Mouse (Mus musculus): ENCODE data around the gene Evi5l. TPM values are rescaled to one million over a fixed set of nuclear protein-coding genes. Genes with fewer than 3 reads are reported as not detected.
"Not testable (repeated sequence)": the region's sequence is repeated elsewhere in the genome, so short reads cannot be mapped to it uniquely, and the experiment has no call there.

Evi5l gene
- polyA plus RNA-seq, 1 experiment from 2014 or later, result 10.3 TPM

GRCm38 (mm10) chr8:4252934-4253841 is 86.8 kb downstream of the Evi5l start, which contains the start of gene Snapc2:
TSS of gene Snapc2 (plus strand) at chr8:4253080.
- H3K4me3 ChIP-seq (ENCODE audit: low read depth, low read length), result peak within 1 kb of the TSS; percentile 89
- H3K4me2 ChIP-seq, result peak within 1 kb of the TSS; percentile 78
- H3K9me3 ChIP-seq (replicated peaks; ENCODE audit: control insufficient read depth, low read length), result no peaks in the 10 kb centered on the region
- peaks cover 3% of the 10 kb centered on the region; the same call in 1 of the 2 replicates for H3K27me3 ChIP-seq (ENCODE audit: control insufficient read depth, insufficient read depth, low read length)
- peak within 1 kb of the TSS; percentile 93 for H3K9ac ChIP-seq (ENCODE audit: low read depth, low read length)
- WGBS (ENCODE audit: insufficient replicate concordance), result under 1% methylated on average over 68 of the region's 69 CpGs
- peak; percentile 90 for ATAC-seq (replicated peaks; ENCODE audit: insufficient number of reproducible peaks, low FRiP score, low TSS enrichment)
- H3K27ac ChIP-seq (ENCODE audit: low read depth, low read length), result peak within 1 kb of the TSS; percentile 82
- H3K4me1 ChIP-seq (ENCODE audit: control insufficient read depth, insufficient read depth, low read length), result peaks cover 19% of the 10 kb centered on the region
- H3K36me3 ChIP-seq (ENCODE audit: control insufficient read depth, insufficient read depth, low read length), result peaks cover 6% of the 10 kb centered on the region; the same call in 1 of the 2 replicates

- H3K4me3 ChIP-seq (ENCODE audit: low read depth, low read length), result peak overlapping the region; percentile 89
- no peak for ATAC-seq (replicated peaks; ENCODE audit: insufficient number of reproducible peaks, low FRiP score, low TSS enrichment)
- peaks cover 21% of the 10 kb centered on the region for H3K4me1 ChIP-seq (ENCODE audit: control insufficient read depth, insufficient read depth, low read length)
- peak overlapping the region; percentile 93 for H3K9ac ChIP-seq (ENCODE audit: low read depth, low read length)
- peaks cover 6% of the 10 kb centered on the region; the same call in 1 of the 2 replicates for H3K36me3 ChIP-seq (ENCODE audit: control insufficient read depth, insufficient read depth, low read length)
- H3K4me2 ChIP-seq, result peak overlapping the region; percentile 78
- H3K27me3 ChIP-seq (ENCODE audit: control insufficient read depth, insufficient read depth, low read length), result peaks cover 3% of the 10 kb centered on the region; the same call in 1 of the 2 replicates
- 60% methylated on average over 6 of the region's 6 CpGs for WGBS (ENCODE audit: insufficient replicate concordance)
- H3K9me3 ChIP-seq (replicated peaks; ENCODE audit: control insufficient read depth, low read length), result no peaks in the 10 kb centered on the region
- H3K27ac ChIP-seq (ENCODE audit: low read depth, low read length), result no peak overlapping the region
Observed at GRCm38 (mm10) chr8:4254001-4254400, 87.6 kb downstream of the Evi5l start.

GRCm38 (mm10) chr8:4255471-4255870 is 89.1 kb downstream of the Evi5l start:
- H3K27ac ChIP-seq (ENCODE audit: low read depth, low read length); ATAC-seq (replicated peaks; ENCODE audit: insufficient number of reproducible peaks, low FRiP score, low TSS enrichment); H3K4me3 ChIP-seq (ENCODE audit: low read depth, low read length); H3K9me3 ChIP-seq (replicated peaks; ENCODE audit: control insufficient read depth, low read length); H3K36me3 ChIP-seq (ENCODE audit: control insufficient read depth, insufficient read depth, low read length); H3K9ac ChIP-seq (ENCODE audit: low read depth, low read length); H3K27me3 ChIP-seq (ENCODE audit: control insufficient read depth, insufficient read depth, low read length); H3K4me2 ChIP-seq: not testable (repeated sequence)
- WGBS (ENCODE audit: insufficient replicate concordance), result 85% methylated on average over 7 of the region's 7 CpGs
- peaks cover 18% of the 10 kb centered on the region for H3K4me1 ChIP-seq (ENCODE audit: control insufficient read depth, insufficient read depth, low read length)

- WGBS (ENCODE audit: insufficient replicate concordance), result 63% methylated on average over 4 of the region's 4 CpGs
- no peak for ATAC-seq (replicated peaks; ENCODE audit: insufficient number of reproducible peaks, low FRiP score, low TSS enrichment)
- H3K27ac ChIP-seq (ENCODE audit: low read depth, low read length), result no peak overlapping the region
- peaks cover 9% of the 10 kb centered on the region; the same call in 1 of the 2 replicates for H3K36me3 ChIP-seq (ENCODE audit: control insufficient read depth, insufficient read depth, low read length)
- H3K4me3 ChIP-seq (ENCODE audit: low read depth, low read length), result no peak overlapping the region
- no peak overlapping the region for H3K4me2 ChIP-seq
- no peak overlapping the region for H3K9ac ChIP-seq (ENCODE audit: low read depth, low read length)
- no peaks in the 10 kb centered on the region for H3K27me3 ChIP-seq (ENCODE audit: control insufficient read depth, insufficient read depth, low read length)
- H3K4me1 ChIP-seq (ENCODE audit: control insufficient read depth, insufficient read depth, low read length), result peaks cover 18% of the 10 kb centered on the region
- no peaks in the 10 kb centered on the region for H3K9me3 ChIP-seq (replicated peaks; ENCODE audit: control insufficient read depth, low read length)
Observed at GRCm38 (mm10) chr8:4256911-4257310, 90.5 kb downstream of the Evi5l start.

- Histone ChIP-seq H3K4me2 (no peak overlapping the region), H3K9me3 (replicated peaks; ENCODE audit: control insufficient read depth, low read length) (no peaks in the 10 kb centered on the region), H3K36me3 (ENCODE audit: control insufficient read depth, insufficient read depth, low read length) (peaks cover 9% of the 10 kb centered on the region; the same call in 1 of the 2 replicates), H3K27ac (ENCODE audit: low read depth, low read length) (no peak overlapping the region), H3K4me1 (ENCODE audit: control insufficient read depth, insufficient read depth, low read length) (peaks cover 18% of the 10 kb centered on the region), H3K4me3 (ENCODE audit: low read depth, low read length) (no peak overlapping the region), H3K9ac (ENCODE audit: low read depth, low read length) (no peak overlapping the region), H3K27me3 (ENCODE audit: control insufficient read depth, insufficient read depth, low read length) (no peaks in the 10 kb centered on the region)
- WGBS (ENCODE audit: insufficient replicate concordance), result 73% methylated on average over 4 of the region's 4 CpGs
- no peak for ATAC-seq (replicated peaks; ENCODE audit: insufficient number of reproducible peaks, low FRiP score, low TSS enrichment)
Observed at GRCm38 (mm10) chr8:4257350-4257749, 91.0 kb downstream of the Evi5l start.

- peak overlapping the region; percentile 72 for H3K4me3 ChIP-seq (ENCODE audit: low read depth, low read length)
- no peaks in the 10 kb centered on the region for H3K9me3 ChIP-seq (replicated peaks; ENCODE audit: control insufficient read depth, low read length)
- H3K9ac ChIP-seq (ENCODE audit: low read depth, low read length), result peak overlapping the region; percentile 88
- peaks cover 18% of the 10 kb centered on the region for H3K4me1 ChIP-seq (ENCODE audit: control insufficient read depth, insufficient read depth, low read length)
- 3% methylated on average over 35 of the region's 35 CpGs for WGBS (ENCODE audit: insufficient replicate concordance)
- peak overlapping the region; percentile 92 for H3K4me2 ChIP-seq
- H3K36me3 ChIP-seq (ENCODE audit: control insufficient read depth, insufficient read depth, low read length), result peaks cover 11% of the 10 kb centered on the region; the same call in 1 of the 2 replicates
- peak; percentile 65 for ATAC-seq (replicated peaks; ENCODE audit: insufficient number of reproducible peaks, low FRiP score, low TSS enrichment)
- peak overlapping the region; percentile 72 for H3K27ac ChIP-seq (ENCODE audit: low read depth, low read length)
- no peaks in the 10 kb centered on the region for H3K27me3 ChIP-seq (ENCODE audit: control insufficient read depth, insufficient read depth, low read length)
Observed at GRCm38 (mm10) chr8:4258233-4258632, 91.9 kb downstream of the Evi5l start.

- Histone ChIP-seq H3K9me3 (replicated peaks; ENCODE audit: control insufficient read depth, low read length) (no peaks in the 10 kb centered on the region), H3K27ac (ENCODE audit: low read depth, low read length) (peak overlapping the region; percentile 72), H3K4me3 (ENCODE audit: low read depth, low read length) (peak overlapping the region; percentile 72), H3K4me2 (peak overlapping the region; percentile 92), H3K9ac (ENCODE audit: low read depth, low read length) (peak overlapping the region; percentile 88), H3K36me3 (ENCODE audit: control insufficient read depth, insufficient read depth, low read length) (peaks cover 11% of the 10 kb centered on the region; the same call in 1 of the 2 replicates), H3K4me1 (ENCODE audit: control insufficient read depth, insufficient read depth, low read length) (peaks cover 16% of the 10 kb centered on the region), H3K27me3 (ENCODE audit: control insufficient read depth, insufficient read depth, low read length) (no peaks in the 10 kb centered on the region)
- 0% methylated on average over 32 of the region's 32 CpGs for WGBS (ENCODE audit: insufficient replicate concordance)
- ATAC-seq (replicated peaks; ENCODE audit: insufficient number of reproducible peaks, low FRiP score, low TSS enrichment), result peak; percentile 66
Observed at GRCm38 (mm10) chr8:4258678-4259077, 92.3 kb downstream of the Evi5l start.

GRCm38 (mm10) chr8:4259125-4259804 is 92.9 kb downstream of the Evi5l start, which contains the start of gene Ctxn1:
TSS of gene Ctxn1 (minus strand) at chr8:4259274.
- no peaks in the 10 kb centered on the region for H3K9me3 ChIP-seq (replicated peaks; ENCODE audit: control insufficient read depth, low read length)
- ATAC-seq (replicated peaks; ENCODE audit: insufficient number of reproducible peaks, low FRiP score, low TSS enrichment), result peak; percentile 92
- H3K27ac ChIP-seq (ENCODE audit: low read depth, low read length), result peak within 1 kb of the TSS; percentile 72
- no peaks in the 10 kb centered on the region for H3K27me3 ChIP-seq (ENCODE audit: control insufficient read depth, insufficient read depth, low read length)
- H3K4me2 ChIP-seq, result peak within 1 kb of the TSS; percentile 92
- H3K4me1 ChIP-seq (ENCODE audit: control insufficient read depth, insufficient read depth, low read length), result peaks cover 10% of the 10 kb centered on the region; the same call in 1 of the 2 replicates
- H3K4me3 ChIP-seq (ENCODE audit: low read depth, low read length), result peak within 1 kb of the TSS; percentile 72
- H3K9ac ChIP-seq (ENCODE audit: low read depth, low read length), result peak within 1 kb of the TSS; percentile 88
- peaks cover 11% of the 10 kb centered on the region; the same call in 1 of the 2 replicates for H3K36me3 ChIP-seq (ENCODE audit: control insufficient read depth, insufficient read depth, low read length)
- WGBS (ENCODE audit: insufficient replicate concordance), result 5% methylated on average over 33 of the region's 33 CpGs

Measured in heart, embryonic 11.5 days (tissue).